Mouse (Mus musculus): ENCODE measurements around the gene Onecut1. TPM values are rescaled to one million over a fixed set of nuclear protein-coding genes. Genes with fewer than 3 reads are reported as not detected.
A peak's percentile ranks its signal among the peaks of the same experiment; 100 is the strongest.

Onecut1 gene
- total RNA-seq, 2 experiments from 2014 or later, result 0.19 to 0.30 TPM

DNA sequence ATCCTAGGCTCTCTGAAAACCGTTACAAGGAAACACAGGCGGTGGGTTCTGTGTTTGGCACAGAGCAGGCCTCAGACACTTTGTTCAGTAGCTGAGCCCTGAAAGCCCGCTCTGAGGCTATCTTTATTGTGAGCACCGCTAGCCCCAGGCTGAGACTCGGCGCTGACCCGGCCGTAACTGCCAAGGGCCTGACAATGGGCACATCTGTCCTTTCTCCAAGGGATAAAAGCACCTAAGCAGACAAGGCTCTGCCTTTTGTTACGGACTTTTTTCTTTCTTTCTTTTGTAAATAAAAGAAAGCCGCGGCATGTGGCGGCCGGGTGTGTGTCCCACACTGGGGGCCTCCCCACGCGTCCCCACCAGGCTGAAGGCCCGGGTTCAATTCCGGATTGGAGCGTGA is 1.3 kb upstream of the Onecut1 start:
- DNase-seq (ENCODE audit: low spot score in 2 of 2), result no peak

DNA sequence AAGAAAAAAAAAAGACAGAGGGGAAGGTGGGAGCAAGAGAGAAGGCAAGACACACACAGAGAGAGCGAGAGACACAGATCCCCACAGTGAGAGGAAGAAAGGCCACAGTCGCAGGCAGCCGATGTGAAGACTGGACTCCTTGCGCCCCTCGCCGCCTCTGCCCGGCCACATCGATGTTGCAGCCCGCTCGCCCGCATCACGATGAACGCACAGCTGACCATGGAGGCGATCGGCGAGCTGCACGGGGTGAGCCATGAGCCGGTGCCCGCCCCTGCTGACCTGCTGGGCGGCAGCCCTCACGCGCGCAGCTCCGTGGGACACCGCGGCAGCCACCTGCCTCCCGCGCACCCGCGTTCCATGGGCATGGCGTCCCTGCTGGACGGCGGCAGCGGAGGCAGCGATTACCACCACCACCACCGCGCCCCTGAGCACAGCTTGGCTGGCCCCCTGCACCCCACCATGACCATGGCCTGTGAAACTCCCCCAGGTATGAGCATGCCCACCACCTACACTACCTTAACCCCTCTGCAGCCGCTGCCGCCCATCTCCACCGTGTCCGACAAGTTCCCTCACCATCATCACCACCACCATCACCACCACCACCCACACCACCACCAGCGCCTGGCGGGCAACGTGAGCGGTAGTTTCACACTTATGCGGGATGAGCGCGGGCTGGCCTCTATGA is 517 bp downstream of the Onecut1 start:
- DNase-seq (ENCODE audit: low spot score in 2 of 2), result no peak

DNA sequence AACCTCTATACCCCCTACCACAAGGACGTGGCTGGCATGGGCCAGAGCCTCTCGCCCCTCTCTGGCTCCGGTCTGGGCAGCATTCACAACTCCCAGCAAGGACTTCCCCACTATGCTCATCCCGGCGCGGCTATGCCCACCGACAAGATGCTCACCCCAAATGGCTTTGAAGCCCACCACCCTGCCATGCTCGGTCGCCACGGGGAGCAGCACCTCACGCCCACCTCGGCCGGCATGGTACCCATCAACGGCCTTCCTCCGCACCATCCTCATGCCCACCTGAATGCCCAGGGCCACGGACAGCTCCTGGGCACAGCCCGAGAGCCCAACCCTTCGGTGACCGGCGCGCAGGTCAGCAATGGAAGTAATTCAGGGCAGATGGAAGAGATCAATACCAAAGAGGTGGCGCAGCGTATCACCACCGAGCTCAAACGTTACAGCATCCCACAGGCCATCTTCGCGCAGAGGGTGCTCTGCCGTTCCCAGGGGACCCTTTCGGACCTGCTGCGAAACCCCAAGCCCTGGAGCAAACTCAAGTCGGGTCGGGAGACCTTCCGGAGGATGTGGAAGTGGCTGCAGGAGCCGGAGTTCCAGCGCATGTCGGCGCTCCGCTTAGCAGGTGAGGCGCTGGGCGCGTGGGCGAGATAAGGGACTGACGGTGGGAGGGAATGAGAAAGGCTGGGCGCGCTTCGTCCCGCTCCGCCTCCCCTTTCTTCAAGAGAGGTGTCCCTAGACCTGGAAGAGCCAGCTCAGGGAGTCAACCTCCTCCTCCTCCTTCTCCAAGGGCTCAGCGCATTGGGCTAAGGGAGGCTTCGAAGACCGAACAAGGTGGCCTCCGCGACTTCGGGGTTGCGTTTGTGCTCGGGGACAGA is 1.3 kb downstream of the Onecut1 start:
- DNase-seq (ENCODE audit: low spot score in 2 of 2), result no peak

DNA sequence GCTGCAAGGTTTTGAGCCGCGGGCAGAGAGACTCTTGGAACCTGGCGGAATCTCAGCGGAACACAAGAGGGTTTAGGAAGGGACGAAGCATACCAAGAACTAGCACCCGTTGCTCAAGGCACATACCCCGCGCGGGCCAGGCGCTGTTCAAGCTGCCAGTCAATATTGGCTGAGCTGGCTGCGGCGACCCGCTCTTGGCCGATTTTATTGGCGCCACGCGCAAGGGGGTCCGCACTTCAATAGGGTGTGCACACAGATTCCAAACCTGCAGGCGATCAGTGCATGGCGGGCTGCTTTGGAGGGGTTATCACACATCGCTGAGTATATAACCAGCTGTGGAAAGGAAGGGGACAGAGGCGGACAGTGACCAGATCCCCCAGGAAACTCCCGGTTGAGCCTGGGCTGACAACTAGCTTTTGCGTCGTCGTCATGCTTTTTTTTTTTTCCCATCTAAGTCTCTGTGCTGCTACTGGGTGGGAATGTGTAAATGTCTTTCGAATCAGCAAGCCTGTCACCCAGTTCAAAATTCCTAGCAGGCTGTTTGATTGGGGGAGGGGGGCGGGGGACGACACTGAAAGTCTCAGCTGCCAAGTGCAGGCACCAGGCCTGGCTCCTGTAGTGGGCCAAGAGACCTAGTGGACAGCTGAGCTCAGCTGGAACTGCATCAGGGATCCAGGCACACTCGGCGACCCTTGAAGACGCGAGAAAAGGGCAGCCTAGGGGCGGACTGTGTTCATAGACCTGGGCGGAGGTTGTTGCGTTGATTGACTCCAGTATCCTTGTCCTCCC is 2.1 kb downstream of the Onecut1 start:
- DNase-seq (ENCODE audit: low spot score in 2 of 2), result no peak

DNA sequence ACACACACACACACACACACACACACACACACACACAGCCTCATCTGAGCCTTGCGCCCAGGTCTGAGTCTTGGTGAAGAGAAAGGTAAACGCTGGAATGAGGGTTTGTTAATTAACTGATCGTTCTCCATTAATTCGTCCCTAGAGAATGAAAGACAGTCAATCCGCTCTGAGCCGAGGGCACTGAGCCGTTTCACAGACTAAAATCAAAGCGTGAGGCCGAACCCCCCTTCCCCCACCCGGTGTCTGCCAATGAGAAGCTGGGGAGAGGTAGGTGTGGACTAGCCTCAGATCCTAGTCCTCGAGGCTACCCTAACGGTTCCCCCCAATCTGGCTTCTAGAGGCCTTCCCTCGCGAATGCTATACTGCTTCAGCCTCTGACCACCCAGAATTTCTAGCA is 2.8 kb downstream of the Onecut1 start:
- DNase-seq (ENCODE audit: low spot score in 2 of 2), result no peak

DNA sequence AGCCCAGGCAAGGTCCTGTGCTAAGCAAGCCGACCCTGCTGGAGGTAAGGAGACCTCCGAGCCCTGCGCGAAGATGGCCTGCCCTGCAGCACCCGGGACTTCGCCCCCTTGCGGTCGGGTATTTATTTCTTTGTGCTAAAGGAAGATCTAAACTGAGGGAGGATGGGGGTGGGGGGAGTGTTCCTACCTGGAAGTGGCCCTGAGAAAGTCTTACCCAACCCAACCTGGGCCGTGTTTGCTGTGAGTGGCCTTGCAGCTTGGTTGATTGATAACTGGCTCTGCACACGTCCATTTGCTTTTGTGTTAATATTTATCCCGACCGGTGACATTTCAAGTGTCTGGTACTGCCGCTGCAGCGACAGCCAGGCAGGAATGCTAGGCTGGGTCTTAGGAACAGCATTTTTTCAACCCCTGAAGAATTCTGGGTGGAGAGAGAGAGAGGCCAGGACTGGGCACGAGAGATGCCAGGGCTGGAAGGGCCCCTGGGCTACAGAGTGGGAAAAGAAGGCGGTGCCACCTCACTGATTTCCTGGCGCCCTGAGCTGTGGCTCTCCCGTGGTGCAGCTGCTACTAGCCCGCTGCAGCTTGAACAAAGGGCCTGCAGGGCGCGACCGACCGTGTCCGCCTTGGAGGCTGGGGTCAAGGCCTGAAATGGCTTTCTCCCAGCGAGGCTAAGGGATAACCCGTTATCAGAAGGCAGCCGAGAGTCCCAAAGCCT is 5.0 kb downstream of the Onecut1 start:
- no peak for DNase-seq (ENCODE audit: low spot score in 2 of 2)

DNA sequence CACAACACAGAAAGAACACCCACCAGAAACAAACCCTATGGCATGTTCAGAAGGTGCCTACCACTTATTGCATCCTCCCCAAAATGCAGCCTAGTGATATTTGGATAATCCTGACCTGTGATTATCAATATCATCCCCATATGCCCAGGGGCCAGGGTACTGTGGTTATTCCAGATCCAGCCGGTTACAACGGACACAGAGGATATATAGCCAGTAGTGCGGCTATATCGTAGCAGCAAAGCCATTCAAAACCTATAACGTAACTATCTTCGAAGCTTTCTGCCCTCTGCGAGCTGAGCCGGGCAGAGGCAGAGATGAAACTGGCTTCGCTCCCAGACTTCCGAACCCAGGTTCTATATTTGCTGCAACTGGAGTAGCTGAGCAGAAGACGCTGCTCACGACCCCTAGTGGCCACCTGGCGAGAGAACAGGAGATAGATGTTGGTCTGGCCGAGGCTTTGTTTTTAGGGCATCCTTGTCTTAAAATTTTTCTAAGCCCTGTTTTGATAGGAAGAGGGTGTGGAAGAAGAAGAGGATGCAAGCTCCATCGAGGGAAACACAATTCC is 6.0 kb downstream of the Onecut1 start:
- DNase-seq (ENCODE audit: low spot score in 2 of 2), result peak; percentile 71 to 72

DNA sequence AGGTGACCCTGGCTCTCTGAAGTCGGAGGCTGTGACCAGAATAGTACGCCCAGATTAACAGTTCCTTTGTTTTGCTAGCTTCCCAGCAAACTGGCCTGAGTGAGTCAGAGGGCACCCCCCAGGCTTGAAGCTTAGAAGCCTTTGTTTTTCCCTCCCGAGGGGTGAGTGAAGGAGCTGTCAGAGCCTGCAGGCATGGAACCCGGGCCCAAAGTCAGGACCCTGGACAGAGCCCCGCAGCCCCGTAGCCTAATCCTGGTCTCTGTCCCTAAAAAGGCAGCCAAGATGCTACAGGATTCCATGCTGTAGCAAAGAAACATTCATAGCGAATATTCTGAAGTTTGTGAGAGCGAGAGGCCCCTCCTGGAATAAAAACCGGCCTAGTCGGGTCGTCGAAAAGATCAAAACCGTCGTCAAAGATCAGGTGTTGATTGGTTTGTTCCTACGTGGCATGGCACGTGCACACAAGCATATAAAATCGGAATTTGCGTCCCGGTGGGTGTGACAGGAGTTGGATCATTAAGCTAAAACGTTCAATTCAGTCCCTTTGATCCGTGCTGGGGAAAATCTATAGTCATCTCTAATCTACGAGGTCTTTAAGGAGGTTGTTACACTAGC is 6.7 kb downstream of the Onecut1 start:
- no peak for DNase-seq (ENCODE audit: low spot score in 2 of 2)

DNA sequence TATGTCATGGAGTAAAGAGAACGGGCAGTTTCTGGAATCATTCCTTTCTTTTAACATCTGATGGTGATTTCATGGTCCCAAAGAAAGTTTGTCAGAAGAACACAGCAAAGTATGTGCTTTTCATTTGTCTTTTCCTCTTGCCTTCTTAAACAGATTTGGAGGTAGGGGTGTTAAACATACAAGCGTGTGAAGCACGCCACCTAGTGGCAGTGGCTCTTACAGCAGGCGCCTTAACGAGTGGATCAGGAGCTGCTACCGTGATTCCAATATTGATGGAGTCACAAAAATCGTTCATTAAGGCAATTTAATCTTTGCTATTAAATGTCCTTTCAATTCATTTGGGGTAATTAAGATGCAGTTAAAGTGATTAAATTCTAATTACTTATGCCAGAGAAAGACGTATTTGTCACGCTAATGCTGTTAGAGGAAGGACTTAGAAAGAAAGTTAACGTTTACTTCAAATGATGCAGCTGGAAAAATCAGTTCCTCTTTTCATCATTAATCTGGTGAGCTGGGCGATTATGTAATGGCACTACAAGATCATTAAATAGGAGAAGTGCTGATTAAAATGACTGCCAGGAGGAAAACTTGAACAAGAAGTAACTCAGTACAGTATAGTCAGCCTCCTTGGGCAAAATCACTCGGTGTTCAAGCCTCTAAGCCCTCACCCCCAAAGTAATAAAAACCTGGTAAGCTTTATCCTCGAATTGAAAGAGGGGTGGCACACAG is 9.4 kb downstream of the Onecut1 start:
- DNase-seq (ENCODE audit: low spot score in 2 of 2), result peak; percentile 79 to 84

DNA sequence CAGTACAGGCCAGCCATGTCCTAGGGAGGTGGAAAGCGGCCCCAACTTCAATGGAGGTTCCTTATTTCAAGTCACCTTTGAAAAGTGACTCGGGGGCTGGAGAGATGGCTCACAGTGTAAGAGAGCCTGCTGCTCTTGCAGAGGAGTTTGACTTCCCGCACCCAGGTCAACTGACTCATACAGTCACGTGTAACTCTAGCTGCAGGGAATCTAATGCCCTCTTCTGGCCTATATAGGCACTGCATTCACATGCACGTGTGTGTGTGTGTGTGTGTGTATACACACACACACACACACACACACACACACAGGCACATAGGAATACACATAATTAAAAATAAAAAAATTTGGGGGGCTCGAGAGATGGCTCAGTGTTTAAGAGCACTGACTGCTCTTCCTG is 14.6 kb downstream of the Onecut1 start:
- no peak for DNase-seq (ENCODE audit: low spot score in 2 of 2)

DNA sequence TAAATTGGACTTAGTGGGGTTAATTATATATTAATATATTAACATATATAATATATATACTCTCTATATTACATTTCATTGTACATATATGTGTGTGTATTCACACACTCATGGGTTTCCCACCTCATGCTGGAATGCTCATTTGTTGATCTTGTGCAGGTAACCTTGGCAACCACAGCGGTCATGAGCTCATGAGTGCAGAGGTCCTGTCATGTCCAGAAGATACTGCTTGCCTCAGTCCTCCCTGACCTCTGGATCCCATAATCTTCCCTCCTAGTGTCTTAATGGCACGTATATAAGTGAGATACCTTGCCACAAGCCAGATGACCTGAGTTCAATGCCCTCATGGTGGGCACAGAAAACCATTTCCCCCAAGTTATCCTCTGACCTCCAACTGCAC is 16.0 kb downstream of the Onecut1 start:
- DNase-seq (ENCODE audit: low spot score in 2 of 2), result no peak

DNA sequence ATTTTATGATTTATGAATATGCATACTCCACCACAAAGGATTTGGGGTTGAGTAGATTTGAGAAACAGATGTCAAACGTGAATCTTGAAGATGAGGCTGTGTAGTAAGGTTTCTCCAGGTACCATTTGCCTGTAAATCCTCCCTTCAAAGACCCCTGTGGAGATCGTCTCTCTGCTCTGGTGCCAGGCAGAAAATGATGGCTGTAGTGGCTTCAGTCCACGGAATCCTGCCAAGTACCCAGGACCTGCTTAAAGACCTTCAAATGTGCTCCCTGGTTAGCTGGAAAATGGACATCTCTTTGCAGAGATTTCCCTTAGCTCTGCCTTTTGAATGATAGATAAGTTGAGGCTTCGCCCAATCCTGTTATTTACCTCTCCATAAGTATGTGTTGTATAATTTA is 26.1 kb downstream of the Onecut1 start:
- DNase-seq (ENCODE audit: low spot score in 2 of 2), result no peak

DNA sequence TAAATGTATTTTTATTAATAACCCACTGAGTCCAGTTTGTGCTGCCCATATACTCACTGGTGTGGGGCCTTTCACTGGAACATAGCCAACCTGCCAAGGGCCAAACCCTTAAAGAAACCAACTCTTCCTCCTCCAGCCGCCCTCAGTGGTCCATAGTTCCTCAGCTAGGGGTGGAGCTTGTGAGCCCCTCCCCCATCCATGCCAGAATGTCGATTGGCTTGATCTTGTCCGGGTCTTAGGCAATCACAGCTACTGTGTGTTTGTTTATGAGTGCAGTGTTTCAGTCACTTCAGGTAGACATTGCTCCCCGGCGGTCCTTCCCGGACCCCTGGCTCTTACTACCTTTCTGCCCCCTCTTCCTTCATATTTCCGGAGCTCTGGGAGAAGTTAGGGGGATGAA is 35.0 kb downstream of the Onecut1 start:
- no peak for DNase-seq (ENCODE audit: low spot score in 2 of 2)

DNA sequence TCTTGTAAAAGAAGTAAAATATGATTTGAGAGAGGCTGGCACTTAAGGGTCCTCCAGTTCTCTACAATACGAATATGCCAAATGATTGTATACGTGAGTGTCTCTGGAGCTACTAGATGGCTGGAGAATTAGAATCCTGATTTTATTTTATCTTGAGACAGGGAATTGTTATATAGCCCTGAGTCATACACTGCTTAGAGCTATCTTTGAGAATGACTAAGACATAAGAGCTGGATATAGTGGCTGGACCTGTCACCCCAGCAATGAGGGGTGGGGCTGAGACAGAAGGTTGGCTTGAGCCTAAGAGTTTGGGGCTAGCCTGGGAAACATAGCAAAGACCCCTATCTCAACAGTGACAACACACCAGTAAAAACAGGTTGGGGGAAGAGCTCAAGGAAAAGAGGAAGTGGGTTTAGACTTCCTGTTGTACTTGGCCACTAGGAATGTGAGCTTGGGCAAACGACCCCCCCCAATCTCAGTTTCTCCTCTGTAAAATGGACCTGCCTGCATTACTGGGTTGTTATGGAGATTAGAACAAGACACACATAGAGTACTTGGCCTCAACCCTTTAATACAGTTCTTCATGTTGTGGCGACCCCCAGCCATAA is 35.8 kb downstream of the Onecut1 start:
- DNase-seq (ENCODE audit: low spot score in 2 of 2), result no peak

DNA sequence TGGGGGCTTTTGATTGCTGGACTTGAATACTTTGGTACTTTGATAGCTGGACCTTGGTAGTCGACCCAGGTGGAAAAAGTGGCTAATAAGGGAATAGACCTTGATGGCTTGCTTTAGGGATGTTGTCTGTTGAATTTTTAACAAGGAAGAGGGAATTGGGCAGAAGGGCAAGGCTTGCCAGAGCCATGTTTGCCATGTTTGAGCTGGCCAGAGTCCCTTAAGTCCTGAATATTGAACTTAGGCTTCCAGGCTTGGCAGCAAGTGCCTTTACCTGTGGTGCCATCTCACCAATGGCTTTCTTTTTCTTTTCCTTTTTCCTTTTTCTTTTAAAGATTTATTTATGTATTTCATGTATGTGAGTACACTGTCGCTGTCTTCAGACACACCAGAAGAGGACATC is 38.4 kb downstream of the Onecut1 start:
- no peak for DNase-seq (ENCODE audit: low spot score in 2 of 2)

DNA sequence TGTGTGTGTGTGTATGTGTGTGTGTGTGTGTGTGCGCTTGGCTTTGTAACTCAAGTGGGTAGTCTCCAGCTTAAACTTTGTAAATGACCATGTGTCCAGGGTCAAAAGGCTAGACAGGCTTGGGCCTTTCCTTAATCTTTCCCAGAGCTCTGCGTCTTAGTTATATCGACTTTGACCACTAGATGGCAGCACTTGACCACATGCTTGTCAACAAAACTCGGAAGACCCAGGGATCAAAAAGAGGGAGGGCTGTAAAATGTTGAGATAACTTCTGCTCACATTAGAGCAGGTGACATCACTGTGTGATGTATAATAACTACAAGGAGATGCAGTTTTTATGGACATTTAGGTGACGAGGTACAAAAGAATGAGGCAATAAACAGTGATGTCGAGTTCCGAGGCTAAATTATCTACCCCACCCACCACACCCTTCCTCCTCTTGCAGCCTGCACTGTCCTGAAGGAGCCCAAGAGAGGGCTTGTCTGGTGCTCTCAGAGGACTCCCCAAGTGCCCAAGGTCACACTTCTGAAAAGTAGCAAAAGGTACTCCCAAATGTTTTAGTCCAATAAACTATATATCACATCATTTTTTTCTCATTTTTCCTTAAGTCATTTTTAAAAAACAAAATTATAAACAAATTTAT is 43.3 kb downstream of the Onecut1 start:
- DNase-seq (ENCODE audit: low spot score in 2 of 2), result peak; percentile 63 to 87

DNA sequence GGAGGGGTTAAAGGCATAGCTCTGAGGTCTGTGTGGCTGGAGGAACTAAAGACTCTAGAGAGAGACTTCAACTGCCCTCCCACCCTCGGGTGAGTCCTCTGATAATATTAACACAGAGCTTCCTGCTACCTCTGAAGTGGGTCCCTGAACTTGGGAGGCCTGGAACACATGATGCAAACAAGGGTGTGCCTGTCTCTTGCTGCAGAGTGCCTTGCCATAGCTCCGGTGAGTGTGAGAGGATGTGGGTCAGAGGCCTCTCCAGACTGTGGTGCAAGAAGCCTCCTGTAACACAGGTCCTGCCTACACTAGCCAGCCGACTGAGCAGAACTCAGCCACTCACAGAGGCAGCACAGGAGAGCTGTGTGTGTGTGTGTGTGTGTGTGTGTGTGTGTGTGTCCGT is 45.2 kb downstream of the Onecut1 start:
- DNase-seq (ENCODE audit: low spot score in 2 of 2), result no peak

DNA sequence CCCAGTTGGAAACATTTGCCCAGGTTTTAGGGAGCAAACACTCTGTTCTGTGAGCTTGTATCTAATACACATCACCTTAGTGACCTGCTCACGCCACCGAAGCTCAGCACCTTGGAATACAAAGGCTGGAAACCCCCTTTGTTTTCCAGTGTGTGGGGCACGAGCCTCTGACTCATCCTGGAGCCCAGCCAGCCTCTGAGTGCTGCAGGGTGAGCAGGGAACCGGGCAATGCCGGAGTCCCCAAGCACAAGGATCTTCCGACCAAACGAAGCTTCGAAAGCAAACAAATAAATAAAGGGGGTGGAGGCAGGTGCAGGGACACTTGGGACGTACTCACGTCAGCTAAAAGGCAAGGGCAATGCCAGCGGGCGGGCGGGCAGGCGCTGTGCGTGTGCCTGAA is 47.5 kb downstream of the Onecut1 start:
- peak in 1 of 2 experiments; percentile 11 for DNase-seq (ENCODE audit: low spot score in 2 of 2)

DNA sequence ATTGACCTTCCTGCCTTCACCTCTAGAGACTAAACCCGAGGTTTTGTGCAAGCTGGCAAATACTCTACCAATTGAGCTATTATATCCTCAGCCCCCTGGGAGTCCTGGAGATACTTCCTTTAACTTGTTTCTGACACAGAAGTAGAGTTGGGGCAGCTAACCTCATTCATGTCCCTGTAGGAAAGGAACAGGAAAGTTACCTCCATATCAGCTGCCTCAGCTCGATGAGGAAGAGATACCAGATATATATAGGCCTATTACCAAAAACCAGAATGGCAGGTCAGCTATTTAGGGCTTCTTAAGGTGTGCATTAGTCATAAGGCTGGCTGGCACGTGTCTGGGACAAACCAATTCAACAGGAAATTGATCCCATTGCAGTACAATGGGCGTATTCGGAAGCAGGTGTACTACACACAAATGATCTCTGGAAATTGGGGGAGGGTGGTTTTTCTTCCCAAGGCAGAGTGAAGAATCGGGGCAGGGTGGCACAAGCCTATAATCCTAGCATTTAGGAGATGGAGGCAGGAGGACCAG is 48.6 kb downstream of the Onecut1 start:
- no peak for DNase-seq (ENCODE audit: low spot score in 2 of 2)

All from left cerebral cortex, adult 18-20 months (tissue).